Mouse (Mus musculus) fibroblast of lung, adult 2 months (primary cell): ENCODE results near the gene Foxd3.

Source experiments
- DNase-seq: peaks from one replicate; pipeline ENCODE4 v3.0.0-alpha.2; 2011; ENCODE audit warnings: low read depth

Gene Foxd3

DNA sequence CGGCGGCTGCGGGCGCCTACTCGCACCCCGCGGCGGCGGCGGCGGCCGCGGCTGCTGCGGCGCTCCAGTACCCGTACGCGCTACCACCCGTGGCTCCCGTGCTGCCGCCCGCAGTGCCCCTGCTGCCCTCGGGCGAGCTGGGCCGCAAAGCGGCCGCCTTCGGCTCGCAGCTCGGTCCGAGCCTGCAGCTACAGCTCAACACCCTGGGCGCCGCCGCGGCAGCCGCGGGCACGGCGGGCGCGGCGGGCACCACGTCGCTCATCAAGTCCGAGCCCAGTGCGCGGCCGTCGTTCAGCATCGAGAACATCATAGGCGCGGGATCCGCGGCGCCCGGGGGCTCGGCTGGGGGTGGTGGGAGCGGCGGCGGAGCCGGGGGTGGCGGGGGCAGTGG, 1.3 kb downstream of the Foxd3 start:
- no peak for DNase-seq

GRCm38 (mm10) chr4:99657831-99658470, 1.9 kb downstream of the Foxd3 start:
- DNase-seq, result no peak

DNA sequence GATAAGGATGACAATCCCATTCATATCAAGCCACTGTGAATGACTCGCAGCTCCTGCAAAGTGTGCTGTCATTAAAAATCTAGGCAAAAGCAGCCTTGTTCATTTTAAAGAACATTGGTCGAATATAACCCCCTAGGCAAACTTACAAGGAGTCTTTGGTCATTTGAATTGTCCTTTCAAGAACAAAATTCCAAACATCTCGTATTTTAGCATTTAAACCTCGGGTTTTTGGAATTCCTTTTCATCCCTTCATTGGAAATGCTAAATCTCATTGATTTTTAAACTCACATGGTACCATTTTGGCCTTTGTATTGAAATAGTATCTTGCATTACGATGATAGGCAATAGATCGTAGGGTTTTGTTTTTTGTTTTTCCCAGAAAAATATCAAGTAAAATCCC, 2.8 kb downstream of the Foxd3 start:
- no peak for DNase-seq

DNA sequence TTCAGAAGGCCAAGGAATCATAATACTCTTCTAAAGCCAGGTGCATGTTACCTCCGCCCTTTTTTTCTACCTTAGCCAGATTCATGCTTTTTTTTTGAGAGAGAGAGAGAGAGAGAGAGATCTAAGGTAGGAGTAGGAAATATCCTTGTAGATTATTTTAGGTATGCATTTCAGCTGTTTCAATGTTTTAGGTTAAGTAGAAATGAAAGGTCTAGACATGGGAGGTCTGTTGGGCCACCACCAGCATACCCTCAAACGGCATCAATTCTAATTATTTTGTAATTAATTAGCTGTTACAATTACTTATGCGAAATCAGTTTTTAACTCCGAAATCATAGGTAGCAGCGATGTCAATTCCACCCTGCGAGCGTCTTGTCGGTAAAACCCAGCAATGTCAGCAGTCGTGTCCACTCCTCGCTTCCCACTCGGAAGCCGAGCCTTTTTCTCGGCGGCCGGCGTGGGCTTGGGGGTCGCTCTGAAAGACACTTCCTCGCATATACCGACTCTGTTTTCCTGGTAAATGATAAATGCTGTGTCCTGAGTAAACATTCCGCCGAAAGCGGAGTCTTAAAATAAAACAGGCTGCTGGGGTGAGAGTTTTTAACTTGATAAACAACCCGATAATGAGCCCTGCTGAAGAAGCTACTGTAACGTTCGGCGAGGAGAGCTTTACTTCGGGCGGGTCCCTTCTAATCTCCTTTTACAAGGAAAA, 3.4 kb downstream of the Foxd3 start:
- DNase-seq, result no peak

GRCm38 (mm10) chr4:99660073-99660611, 4.0 kb downstream of the Foxd3 start:
- no peak for DNase-seq

GRCm38 (mm10) chr4:99660981-99661380, 4.9 kb downstream of the Foxd3 start:
- DNase-seq, result no peak

DNA sequence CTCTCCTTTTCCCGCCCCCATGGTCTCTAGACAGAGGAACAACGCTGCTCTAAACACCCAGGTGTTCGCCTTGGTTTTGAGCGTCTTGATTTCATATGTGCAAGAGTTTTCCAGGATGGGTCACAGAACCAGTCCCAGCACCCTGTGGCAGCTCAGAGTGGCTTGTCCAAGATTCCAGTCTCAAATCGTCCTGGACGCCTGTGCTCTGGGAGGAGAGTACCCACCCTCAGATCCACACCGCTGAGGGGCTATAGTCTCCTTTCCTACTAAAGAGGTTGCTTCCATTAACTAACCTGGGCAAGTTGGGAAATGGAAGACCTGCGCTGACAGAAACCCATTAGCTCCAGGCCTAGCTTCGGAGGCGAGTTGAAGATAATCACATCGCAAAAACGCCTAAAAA, 5.9 kb downstream of the Foxd3 start:
- DNase-seq, result no peak

DNA sequence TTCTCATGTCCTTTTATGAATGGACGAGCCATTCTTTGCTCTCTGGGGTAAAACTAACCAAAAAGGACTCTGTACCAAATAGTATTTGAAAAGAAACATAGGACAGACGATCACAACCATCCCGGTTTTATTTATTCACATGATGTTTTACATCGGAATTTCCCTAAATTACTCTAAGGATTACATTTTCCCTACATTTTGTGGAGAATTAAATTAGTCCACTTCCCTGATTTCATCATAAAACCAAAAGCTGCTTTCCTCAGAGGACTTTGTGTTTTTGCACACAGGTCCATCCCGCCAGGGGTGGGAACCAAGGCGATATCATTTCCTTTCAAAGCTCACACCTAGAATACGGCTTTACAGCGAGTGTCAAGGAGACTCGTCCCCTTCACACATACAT, 6.3 kb downstream of the Foxd3 start:
- DNase-seq, result no peak

GRCm38 (mm10) chr4:99662841-99663567, 6.9 kb downstream of the Foxd3 start:
- no peak for DNase-seq

DNA sequence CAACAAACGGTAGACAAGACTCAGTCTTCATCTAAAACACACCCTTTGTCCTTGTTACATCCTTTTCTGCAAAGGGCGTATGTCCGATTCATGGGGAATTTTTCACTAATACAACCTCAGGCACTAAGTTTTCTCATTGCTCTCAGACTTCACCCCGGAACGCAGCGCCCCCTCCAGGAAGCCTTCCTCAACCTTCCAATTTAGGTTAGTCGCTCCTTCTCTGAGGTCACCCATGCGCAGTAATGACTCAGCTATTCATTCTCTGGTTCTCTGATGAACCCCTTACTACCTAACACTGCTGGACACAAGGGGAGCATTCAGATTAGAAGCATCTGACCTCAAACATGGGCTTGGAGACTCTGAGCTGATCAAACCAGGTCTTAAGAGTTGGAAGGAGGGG, 7.6 kb downstream of the Foxd3 start:
- DNase-seq, result no peak

DNA sequence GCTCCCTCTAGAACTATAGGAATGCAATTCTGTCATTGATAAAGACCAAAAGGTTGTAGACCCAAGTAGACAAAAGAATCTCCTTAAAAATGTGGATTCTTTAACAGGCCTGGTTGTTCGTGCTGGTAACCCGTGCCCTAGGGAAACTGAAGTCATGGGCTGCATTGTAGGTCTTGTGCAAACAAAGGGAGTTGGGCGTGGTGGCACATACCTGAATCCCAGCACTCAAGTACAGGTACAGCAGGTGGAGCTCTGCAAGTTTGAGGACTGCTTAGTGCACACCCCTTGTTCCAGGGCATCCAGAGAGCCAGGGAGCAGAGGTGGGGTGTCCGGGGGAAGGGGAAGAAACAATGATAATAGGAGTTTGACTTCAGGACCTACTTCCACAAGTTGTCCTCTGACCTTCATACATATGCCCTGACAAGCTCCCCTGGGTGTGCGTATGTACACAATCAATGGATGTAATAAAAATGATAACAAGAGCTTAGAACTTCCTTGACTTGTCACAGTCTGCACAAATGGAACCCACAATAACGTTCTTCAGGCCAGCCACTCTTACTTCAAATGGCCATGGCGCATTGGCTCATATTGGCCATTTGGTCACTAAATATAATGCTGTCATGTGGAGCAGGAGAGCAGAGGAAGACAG, 14.2 kb downstream of the Foxd3 start:
- DNase-seq, result no peak

GRCm38 (mm10) chr4:99675191-99675590, 19.1 kb downstream of the Foxd3 start:
- no peak for DNase-seq

GRCm38 (mm10) chr4:99683941-99684340, 27.8 kb downstream of the Foxd3 start:
- DNase-seq, result no peak

DNA sequence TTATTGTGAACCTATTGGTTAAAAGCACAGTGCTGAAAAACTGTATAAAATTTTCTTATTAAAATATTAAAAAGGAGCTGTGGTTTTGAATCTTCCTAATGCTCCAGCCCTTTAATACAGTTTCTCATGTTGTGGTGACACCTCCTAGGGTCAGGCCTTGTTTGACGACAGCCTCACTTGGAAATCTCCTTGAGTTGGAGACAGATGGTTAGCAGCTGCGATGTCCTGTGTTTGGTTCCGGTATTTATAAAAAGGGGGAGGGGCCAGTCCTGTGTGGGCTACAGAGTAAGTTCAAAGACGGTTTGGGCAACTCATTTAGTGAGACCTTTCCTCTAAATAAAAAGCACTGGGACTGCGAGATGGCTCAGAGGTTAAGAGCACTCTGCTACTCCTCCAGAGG, 30.2 kb downstream of the Foxd3 start:
- DNase-seq, result no peak
